Mouse (Mus musculus) spleen, postnatal 4 days (tissue): Measurements from ENCODE around the gene Dock9.

Source experiments
- DNase-seq, 2 experiments: peaks; one replicate each; pipeline ENCODE4 v3.0.0; 2022; ENCODE audit warnings: low spot score in 2 of 2

Gene Dock9

GRCm38 (mm10) chr14:121797457-121798410 is at the start of gene Dock9:
Gene Dock9 (minus strand): TSS chr14:121797837.
- peak; percentile 75 to 89 for DNase-seq

DNA sequence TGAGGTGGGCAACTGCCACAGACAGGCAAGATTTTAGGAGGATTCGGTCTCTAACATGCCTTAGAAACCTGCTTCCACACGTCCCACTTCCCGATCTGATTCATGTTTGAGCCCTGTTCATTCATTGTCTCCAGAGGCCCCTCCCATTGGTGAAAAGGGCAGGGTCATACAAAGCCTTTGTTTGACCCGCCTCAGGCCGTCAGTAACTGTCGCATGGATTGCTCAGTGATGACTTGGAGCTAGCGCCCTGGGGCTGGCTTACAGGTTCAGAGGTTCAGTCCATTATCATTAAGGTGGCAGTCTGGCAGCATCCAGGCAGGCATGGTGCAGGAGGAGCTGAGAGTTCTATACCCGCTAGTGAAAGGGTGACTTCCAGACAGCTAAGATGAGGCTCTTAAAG is 46.8 kb upstream of the Dock9 start:
- no peak for DNase-seq

GRCm38 (mm10) chr14:121840217-121840616 is 42.6 kb upstream of the Dock9 start:
- no peak for DNase-seq

DNA sequence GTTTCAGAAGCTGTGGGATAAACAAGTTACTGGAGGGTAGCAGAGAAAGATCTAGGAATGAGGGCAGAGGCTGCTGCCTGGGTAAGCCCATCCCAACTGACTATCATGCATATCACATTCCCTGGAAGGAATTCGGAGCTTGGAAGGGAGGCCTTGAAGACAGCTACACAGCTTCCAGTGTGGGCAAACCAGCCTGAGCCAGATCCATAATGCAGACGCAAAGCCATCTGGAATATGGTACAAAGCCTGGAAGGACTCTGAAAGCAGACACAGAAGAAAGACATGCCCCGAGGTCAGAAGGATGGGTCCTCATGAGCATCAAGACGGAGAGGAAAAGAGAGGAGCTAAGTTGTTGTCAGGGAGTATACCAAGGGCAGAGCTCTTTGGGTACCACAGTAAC is 40.5 kb upstream of the Dock9 start:
- DNase-seq: no peak

- no peak for DNase-seq
Measured at GRCm38 (mm10) chr14:121833001-121833520, 35.4 kb upstream of the Dock9 start.

DNA sequence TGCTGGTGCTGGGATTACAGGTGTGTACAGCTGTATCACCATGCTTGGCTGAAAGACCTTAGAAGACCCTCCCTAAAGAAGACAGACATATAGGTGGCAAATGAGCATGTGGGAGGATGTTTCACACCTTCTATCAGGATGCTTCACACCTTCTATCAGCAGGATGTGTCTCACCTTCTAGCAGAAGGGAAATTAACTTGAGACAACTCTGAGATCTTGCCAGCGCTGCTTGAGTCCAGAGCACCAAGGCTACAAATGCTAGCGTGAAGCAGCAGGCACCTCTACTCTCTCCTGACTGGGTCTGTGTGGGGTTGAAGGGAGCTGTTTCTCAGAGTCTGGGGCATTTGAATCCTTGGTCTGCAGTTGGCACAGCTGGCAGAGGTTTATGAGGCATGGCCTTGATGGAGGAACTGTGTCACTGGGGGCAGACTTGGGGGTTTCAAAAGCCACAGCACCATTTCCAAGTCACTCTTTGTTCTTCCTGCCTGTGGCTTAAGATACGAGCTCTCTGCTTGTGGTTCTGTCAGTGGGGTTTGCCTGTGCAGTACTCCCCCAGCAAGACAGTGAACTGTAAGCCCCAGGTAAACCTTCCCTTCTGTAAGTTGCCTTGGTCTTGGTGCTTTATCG is 32.3 kb upstream of the Dock9 start:
- no peak for DNase-seq

GRCm38 (mm10) chr14:121827091-121827490 is 29.5 kb upstream of the Dock9 start:
- DNase-seq: no peak

GRCm38 (mm10) chr14:121825521-121826445 is 28.1 kb upstream of the Dock9 start:
- no peak for DNase-seq

- no peak for DNase-seq
Measured at GRCm38 (mm10) chr14:121824322-121825103, 26.9 kb upstream of the Dock9 start.

- no peak for DNase-seq
Measured at GRCm38 (mm10) chr14:121822997-121823396, 25.4 kb upstream of the Dock9 start.

GRCm38 (mm10) chr14:121822506-121822905 is 24.9 kb upstream of the Dock9 start:
- DNase-seq: no peak

DNA sequence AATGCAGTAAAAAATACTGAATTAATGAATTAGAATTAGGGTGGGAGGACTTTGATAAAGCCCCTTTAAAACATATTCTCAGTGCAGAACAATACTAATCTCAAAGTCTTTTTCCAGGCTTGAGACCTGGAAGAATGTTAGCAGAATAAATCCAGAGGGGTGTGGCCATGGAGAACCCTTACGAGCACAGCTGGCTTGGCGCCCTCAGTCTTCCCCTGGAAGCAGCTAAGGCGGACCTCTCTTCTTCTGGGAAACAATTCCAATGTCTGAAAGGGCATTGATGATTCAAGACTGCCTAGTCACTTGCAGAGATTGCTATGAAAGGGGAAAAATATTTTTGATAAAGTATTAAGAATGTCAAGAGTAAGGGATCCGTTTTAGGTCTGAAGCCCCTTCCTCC is 9.2 kb upstream of the Dock9 start:
- DNase-seq: no peak

DNA sequence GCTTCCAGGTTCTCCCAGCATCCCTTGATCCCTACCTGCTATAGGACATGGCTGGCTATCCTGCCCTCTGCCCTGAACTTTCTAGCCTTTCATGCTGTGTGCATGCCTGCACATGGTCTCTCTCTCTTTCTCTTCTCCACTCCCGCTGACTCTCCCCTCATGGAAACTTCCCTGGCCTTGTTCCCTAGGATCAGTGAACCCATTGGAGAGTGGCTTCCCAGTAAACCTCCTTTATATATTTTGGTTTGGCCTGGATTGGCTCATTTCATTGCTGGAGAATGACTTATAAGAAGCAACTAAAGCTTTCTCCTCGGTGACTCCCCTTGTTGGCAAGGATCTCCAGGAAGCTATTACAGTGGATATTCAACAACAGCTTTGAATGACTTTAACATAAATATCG is 8.7 kb upstream of the Dock9 start:
- no peak for DNase-seq

DNA sequence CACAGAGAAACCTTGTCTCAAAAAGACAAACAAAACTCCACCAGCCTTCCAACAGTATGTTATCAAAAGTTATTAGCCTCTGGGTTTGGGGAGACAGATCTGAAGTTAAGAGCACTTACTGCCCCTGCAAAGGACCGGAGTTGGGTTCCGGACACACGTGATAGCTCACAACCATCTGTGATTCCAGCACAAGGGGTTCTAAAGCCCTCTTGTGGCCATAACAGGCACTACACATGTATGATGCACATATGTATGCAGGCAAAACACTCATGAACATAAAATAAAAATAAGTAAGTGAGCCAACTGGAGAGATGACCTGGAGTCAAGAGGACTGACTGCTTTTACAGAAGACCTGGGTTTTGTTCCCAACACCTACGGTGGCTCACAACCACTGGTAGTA is 6.8 kb upstream of the Dock9 start:
- DNase-seq: no peak

- DNase-seq: no peak
Measured at GRCm38 (mm10) chr14:121800962-121801361, 3.3 kb upstream of the Dock9 start.

DNA sequence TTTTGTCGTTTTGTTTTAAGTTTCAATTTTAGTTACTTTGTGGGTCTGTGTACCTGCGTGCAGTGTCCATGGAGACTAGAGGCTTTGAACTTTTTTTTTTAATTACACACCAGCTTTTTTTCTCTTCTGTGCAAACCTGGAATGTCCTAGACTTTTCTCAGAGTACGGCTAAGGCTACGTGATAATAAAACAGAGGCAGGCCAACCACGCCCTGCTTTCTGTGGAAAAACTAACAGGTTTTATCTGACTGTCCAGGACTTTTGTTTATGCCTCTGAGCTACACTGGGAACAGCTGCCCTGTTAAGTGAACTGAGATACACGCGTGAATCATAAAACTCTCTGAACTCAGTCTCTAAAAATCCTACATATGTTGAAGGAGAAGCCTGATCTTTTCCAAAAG is 1.5 kb upstream of the Dock9 start:
- DNase-seq: no peak

DNA sequence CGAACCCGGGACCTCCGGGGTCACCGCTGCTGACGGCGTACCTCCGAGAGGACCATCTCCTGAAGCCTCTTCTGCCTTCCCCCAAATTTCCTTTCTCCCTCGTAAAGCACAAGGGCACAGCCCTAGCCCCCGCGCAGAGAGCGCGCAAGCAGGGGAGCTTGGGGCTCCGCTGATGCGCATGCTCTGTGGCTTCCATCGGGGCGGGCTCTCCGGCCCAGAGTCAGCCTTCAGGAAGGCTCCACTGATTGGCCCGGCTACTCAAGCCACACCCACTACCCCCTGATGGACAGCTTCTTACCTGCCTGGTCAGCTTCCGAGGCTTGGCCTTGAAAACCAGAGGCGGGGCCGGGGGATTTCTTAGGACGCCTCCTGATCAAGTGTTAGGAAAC is 768 bp upstream of the Dock9 start:
- peak; percentile 82 to 89 for DNase-seq

GRCm38 (mm10) chr14:121796571-121797456 is 823 bp downstream of the Dock9 start:
- DNase-seq: peak in 1 of 2 experiments; percentile 17

GRCm38 (mm10) chr14:121795536-121795935 is 2.1 kb downstream of the Dock9 start:
- no peak for DNase-seq

GRCm38 (mm10) chr14:121793639-121794038 is 4.0 kb downstream of the Dock9 start:
- DNase-seq: no peak
